Mouse (Mus musculus): ENCODE data around the gene Atox1. TPM values are rescaled to one million over a fixed set of nuclear protein-coding genes. Genes with fewer than 3 reads are reported as not detected.

Gene Atox1
- polyA plus RNA-seq, 1 experiment from 2014 or later = 531 TPM

- peaks cover 24% of the 10 kb centered on the region for H3K4me1 ChIP-seq
- H3K36me3 ChIP-seq = 0 out of 2 replicates have a peak, but pooled peaks cover 12% of the 10 kb centered on the region
- WGBS = under 1% methylated on average over 46 of the region's 57 CpGs
- no peaks in the 10 kb centered on the region for H3K9me3 ChIP-seq
- peak; percentile 98 for ATAC-seq (ENCODE audit: borderline replicate concordance, extremely low read depth, low FRiP score, low TSS enrichment)
- H3K9ac ChIP-seq = peak within 1 kb of the TSS; percentile 83
- H3K4me2 ChIP-seq = peak within 1 kb of the TSS; percentile 86
- peak within 1 kb of the TSS; percentile 69 for H3K4me3 ChIP-seq
- peak within 1 kb of the TSS; percentile 92 for H3K27ac ChIP-seq
- no peaks in the 10 kb centered on the region for H3K27me3 ChIP-seq
These were observed 8.2 kb upstream of the Atox1 start, which contains the start of gene G3bp1 for GRCm38 (mm10) chr11:55469048-55469843. G3bp1 (plus strand) TSS chr11:55469685.

- WGBS = 2% methylated on average over 17 of the region's 17 CpGs
- Histone ChIP-seq H3K36me3 (0 out of 2 replicates have a peak, but pooled peaks cover 8% of the 10 kb centered on the region), H3K27ac (peak overlapping the region; percentile 92), H3K9ac (peak overlapping the region; percentile 58), H3K4me2 (peak overlapping the region; percentile 86), H3K4me1 (peaks cover 20% of the 10 kb centered on the region), H3K27me3 (no peaks in the 10 kb centered on the region), H3K4me3 (peak overlapping the region; percentile 69), H3K9me3 (no peaks in the 10 kb centered on the region)
- ATAC-seq (ENCODE audit: borderline replicate concordance, extremely low read depth, low FRiP score, low TSS enrichment) = 0 out of 2 replicates have a peak, but pooled peaks have one; percentile 2
These were observed 7.6 kb upstream of the Atox1 start for GRCm38 (mm10) chr11:55468611-55469047.

- WGBS = 68% methylated on average over 10 of the region's 10 CpGs
- 0 out of 2 replicates have a peak overlapping the region, but pooled peaks have one; percentile 58 for H3K9ac ChIP-seq
- peak overlapping the region; percentile 86 for H3K4me2 ChIP-seq
- H3K27me3 ChIP-seq = no peaks in the 10 kb centered on the region
- H3K9me3 ChIP-seq = no peaks in the 10 kb centered on the region
- peak overlapping the region; percentile 92 for H3K27ac ChIP-seq
- H3K4me1 ChIP-seq = peaks cover 18% of the 10 kb centered on the region
- 0 out of 2 replicates have a peak, but pooled peaks cover 3% of the 10 kb centered on the region for H3K36me3 ChIP-seq
- ATAC-seq (ENCODE audit: borderline replicate concordance, extremely low read depth, low FRiP score, low TSS enrichment) = no peak
- H3K4me3 ChIP-seq = peak overlapping the region; percentile 69
These were observed 7.0 kb upstream of the Atox1 start for GRCm38 (mm10) chr11:55468012-55468411.

GRCm38 (mm10) chr11:55465177-55465576 is 4.1 kb upstream of the Atox1 start:
- no peak overlapping the region for H3K4me3 ChIP-seq
- ATAC-seq (ENCODE audit: borderline replicate concordance, extremely low read depth, low FRiP score, low TSS enrichment) = no peak
- WGBS = 82% methylated on average over 3 of the region's 3 CpGs
- no peaks in the 10 kb centered on the region for H3K9me3 ChIP-seq
- H3K4me2 ChIP-seq = no peak overlapping the region
- H3K9ac ChIP-seq = no peak overlapping the region
- peaks cover 16% of the 10 kb centered on the region for H3K4me1 ChIP-seq
- no peak overlapping the region for H3K27ac ChIP-seq
- no peaks in the 10 kb centered on the region for H3K27me3 ChIP-seq
- no peaks in the 10 kb centered on the region for H3K36me3 ChIP-seq

- no peak overlapping the region for H3K4me2 ChIP-seq
- no peak overlapping the region for H3K4me3 ChIP-seq
- no peaks in the 10 kb centered on the region for H3K36me3 ChIP-seq
- no peak overlapping the region for H3K9ac ChIP-seq
- ATAC-seq (ENCODE audit: borderline replicate concordance, extremely low read depth, low FRiP score, low TSS enrichment) = no peak
- 83% methylated on average over 10 of the region's 10 CpGs for WGBS
- no peaks in the 10 kb centered on the region for H3K9me3 ChIP-seq
- H3K4me1 ChIP-seq = peaks cover 20% of the 10 kb centered on the region
- no peaks in the 10 kb centered on the region for H3K27me3 ChIP-seq
- no peak overlapping the region for H3K27ac ChIP-seq
These were observed 3.7 kb upstream of the Atox1 start for GRCm38 (mm10) chr11:55464707-55465106.

- Histone ChIP-seq H3K4me3 (no peak overlapping the region), H3K4me1 (peaks cover 27% of the 10 kb centered on the region), H3K36me3 (peaks cover 5% of the 10 kb centered on the region; the same call in 1 of the 2 replicates), H3K9ac (no peak overlapping the region), H3K4me2 (no peak overlapping the region), H3K27ac (no peak overlapping the region), H3K9me3 (no peaks in the 10 kb centered on the region), H3K27me3 (no peaks in the 10 kb centered on the region)
- no peak for ATAC-seq (ENCODE audit: borderline replicate concordance, extremely low read depth, low FRiP score, low TSS enrichment)
- WGBS = 90% methylated on average over 9 of the region's 9 CpGs
These were observed 1.1 kb upstream of the Atox1 start for GRCm38 (mm10) chr11:55462149-55462548.

- H3K4me1 ChIP-seq = peaks cover 27% of the 10 kb centered on the region
- H3K27me3 ChIP-seq = no peaks in the 10 kb centered on the region
- H3K4me2 ChIP-seq = peak overlapping the region; percentile 80
- peak overlapping the region; percentile 71 for H3K4me3 ChIP-seq
- peak overlapping the region; percentile 82 for H3K27ac ChIP-seq
- ATAC-seq (ENCODE audit: borderline replicate concordance, extremely low read depth, low FRiP score, low TSS enrichment) = peak; percentile 43
- peaks cover 5% of the 10 kb centered on the region; the same call in 1 of the 2 replicates for H3K36me3 ChIP-seq
- H3K9me3 ChIP-seq = no peaks in the 10 kb centered on the region
- WGBS = under 1% methylated on average over 17 of the region's 17 CpGs
- H3K9ac ChIP-seq = peak overlapping the region; percentile 59
These were observed 450 bp downstream of the Atox1 start for GRCm38 (mm10) chr11:55460559-55461018.

- 8% methylated on average over 3 of the region's 3 CpGs for WGBS
- Histone ChIP-seq H3K4me3 (peak overlapping the region; percentile 71), H3K4me2 (peak overlapping the region; percentile 80), H3K36me3 (peaks cover 5% of the 10 kb centered on the region; the same call in 1 of the 2 replicates), H3K9ac (peak overlapping the region; percentile 59), H3K4me1 (peaks cover 27% of the 10 kb centered on the region), H3K9me3 (no peaks in the 10 kb centered on the region), H3K27ac (peak overlapping the region; percentile 82), H3K27me3 (no peaks in the 10 kb centered on the region)
- 0 out of 2 replicates have a peak, but pooled peaks have one; percentile 21 for ATAC-seq (ENCODE audit: borderline replicate concordance, extremely low read depth, low FRiP score, low TSS enrichment)
These were observed 1.0 kb downstream of the Atox1 start for GRCm38 (mm10) chr11:55459850-55460558.

GRCm38 (mm10) chr11:55458501-55458900 is 2.5 kb downstream of the Atox1 start:
- no peak for ATAC-seq (ENCODE audit: borderline replicate concordance, extremely low read depth, low FRiP score, low TSS enrichment)
- no peak overlapping the region for H3K9ac ChIP-seq
- 44% methylated on average over 4 of the region's 4 CpGs for WGBS
- peaks cover 14% of the 10 kb centered on the region; the same call in 1 of the 2 replicates for H3K36me3 ChIP-seq
- H3K27me3 ChIP-seq = no peaks in the 10 kb centered on the region
- peaks cover 27% of the 10 kb centered on the region for H3K4me1 ChIP-seq
- H3K27ac ChIP-seq = no peak overlapping the region
- no peaks in the 10 kb centered on the region for H3K9me3 ChIP-seq
- no peak overlapping the region for H3K4me3 ChIP-seq
- H3K4me2 ChIP-seq = no peak overlapping the region

- 75% methylated on average over 2 of the region's 2 CpGs for WGBS
- H3K27me3 ChIP-seq = no peaks in the 10 kb centered on the region
- ATAC-seq (ENCODE audit: borderline replicate concordance, extremely low read depth, low FRiP score, low TSS enrichment) = no peak
- H3K9ac ChIP-seq = no peak overlapping the region
- no peak overlapping the region for H3K4me3 ChIP-seq
- H3K4me2 ChIP-seq = no peak overlapping the region
- H3K36me3 ChIP-seq = peaks cover 39% of the 10 kb centered on the region
- peaks cover 19% of the 10 kb centered on the region for H3K4me1 ChIP-seq
- H3K9me3 ChIP-seq = no peaks in the 10 kb centered on the region
- no peak overlapping the region for H3K27ac ChIP-seq
These were observed 5.9 kb downstream of the Atox1 start for GRCm38 (mm10) chr11:55455166-55455565.

- WGBS = 85% methylated on average over 4 of the region's 4 CpGs
- ATAC-seq (ENCODE audit: borderline replicate concordance, extremely low read depth, low FRiP score, low TSS enrichment) = no peak
- Histone ChIP-seq H3K27ac (no peak overlapping the region), H3K9ac (no peak overlapping the region), H3K4me1 (peaks cover 6% of the 10 kb centered on the region), H3K4me2 (no peak overlapping the region), H3K9me3 (no peaks in the 10 kb centered on the region), H3K36me3 (peaks cover 54% of the 10 kb centered on the region), H3K27me3 (no peaks in the 10 kb centered on the region), H3K4me3 (no peak overlapping the region)
These were observed 7.4 kb downstream of the Atox1 start for GRCm38 (mm10) chr11:55453640-55454039.
